Mouse (Mus musculus) hindbrain, embryonic 14.5 days (tissue): ENCODE results near the gene Dis3l2. TPM values are rescaled to one million over a fixed set of nuclear protein-coding genes. Genes with fewer than 3 reads are reported as not detected.

Experiments used
- ATAC-seq: fragments of 200-750 bp; cut with Nextera tagmentation; 2 replicates; pipeline ENCODE4 v1.8.0; 2017; ENCODE audit warnings: moderate number of reproducible peaks, mild to moderate bottlenecking, moderate TSS enrichment, moderate library complexity; ENCODE audit not compliant: low FRiP score
- DNase-seq: peaks from one replicate; pipeline ENCODE4 v3.0.0-alpha.2; 2015; ENCODE audit warnings: low spot score
- H3K27ac ChIP-seq: fragments of 300-500 bp; sonication (generic); 2 replicates; pipeline ENCODE4 v1.5.1; 2014; ENCODE audit warnings: mild to moderate bottlenecking, moderate library complexity
- H3K27me3 ChIP-seq: fragments of 300-500 bp; sonication (generic); 2 replicates; pipeline ENCODE4 v1.6.1; 2014; ENCODE audit warnings: mild to moderate bottlenecking, low read length, mixed read lengths; ENCODE audit not compliant: control insufficient read depth, insufficient read depth
- H3K36me3 ChIP-seq: fragments of 300-500 bp; sonication (generic); replicated peaks from 2 replicates; pipeline ENCODE4 v1.6.1; 2014; ENCODE audit not compliant: control insufficient read depth, insufficient read depth
- H3K4me1 ChIP-seq: fragments of 300-500 bp; sonication (generic); replicated peaks from 2 replicates; pipeline ENCODE4 v1.6.1; 2014; ENCODE audit warnings: antibody characterized with exemption, low read length, mixed read lengths; ENCODE audit not compliant: control insufficient read depth, insufficient read depth
- H3K4me2 ChIP-seq: fragments of 300-500 bp; sonication (generic); replicated peaks from 2 replicates; pipeline ENCODE4 v1.6.1; 2014; ENCODE audit warnings: mild to moderate bottlenecking, moderate library complexity
- H3K4me3 ChIP-seq: fragments of 300-500 bp; sonication (generic); replicated peaks from 2 replicates; pipeline ENCODE4 v1.5.1; 2014; ENCODE audit warnings: mild to moderate bottlenecking, low read length
- H3K9ac ChIP-seq: fragments of 300-500 bp; sonication (generic); 2 replicates; pipeline ENCODE4 v1.6.1; 2014
- H3K9me3 ChIP-seq: fragments of 300-500 bp; sonication (generic); 2 replicates; pipeline ENCODE4 v1.6.1; 2016; ENCODE audit warnings: low read length; ENCODE audit not compliant: control insufficient read depth
- WGBS: fragments of 180-500 bp; shearing (Covaris S2); extraction: QIAGEN DNeasy Blood & Tissue Kit; methylation state at CpG from one replicate; pipeline ENCODE4 v1.1.7; 2014; 5-methylcytosine and 5-hydroxymethylcytosine counted together
- polyA plus RNA-seq: library from polyadenylated mRNA; unstranded; fragments of >200 nt; fragmentation: Nextera tagmentation; extraction: Ambion mirVana; gene quantifications from 2 replicates; pipeline ENCODE4 v1.2.1, GENCODE M21; 2014

The Dis3l2 gene
- polyA plus RNA-seq, 1 experiment from 2014 or later, result 38.9 TPM

DNA sequence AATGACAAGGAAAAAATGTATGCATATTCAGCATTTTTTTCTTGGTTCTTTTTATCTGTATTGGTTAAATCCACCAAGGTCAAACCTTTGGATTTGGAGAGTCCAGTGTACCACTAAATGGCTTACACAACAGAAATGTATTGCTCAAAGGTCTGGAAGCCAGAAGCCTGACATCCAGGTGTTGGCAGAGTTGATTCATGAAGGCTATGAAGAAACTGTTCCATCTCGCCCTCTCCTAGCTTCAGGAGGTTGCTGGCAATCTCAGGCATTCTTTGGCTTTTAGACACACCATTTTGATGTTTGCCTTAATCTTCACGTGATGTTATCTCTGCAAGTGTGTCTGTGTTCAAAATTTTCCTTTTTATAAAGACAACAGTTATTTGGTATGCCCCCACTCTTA, 8.4 kb downstream of the Dis3l2 start:
- H3K36me3 ChIP-seq, result no peaks in the 10 kb centered on the region

DNA sequence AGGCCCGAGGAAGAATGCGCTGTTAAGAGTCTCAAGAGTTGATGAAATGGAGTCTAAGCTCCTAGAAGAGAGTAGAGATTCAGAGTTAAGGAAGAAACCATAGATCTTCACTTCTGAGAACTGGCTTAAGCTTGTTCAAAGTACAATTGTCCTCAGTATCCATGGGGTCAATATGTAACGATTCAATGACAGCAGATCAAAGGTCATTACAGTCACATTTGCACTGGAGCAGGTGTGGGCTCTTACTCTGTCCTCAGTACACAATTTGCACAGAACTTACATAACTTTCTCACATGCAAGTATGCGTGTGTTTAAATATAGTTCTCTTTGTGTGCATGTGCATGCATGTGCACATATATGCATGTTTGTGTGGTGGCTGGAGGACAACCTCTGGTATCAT, 9.4 kb downstream of the Dis3l2 start:
- Histone ChIP-seq H3K36me3 (no peaks in the 10 kb centered on the region), H3K4me2 (no peak overlapping the region), H3K27ac (no peak overlapping the region), H3K9ac (no peak overlapping the region), H3K27me3 (no peaks in the 10 kb centered on the region), H3K4me1 (no peaks in the 10 kb centered on the region), H3K9me3 (no peaks in the 10 kb centered on the region), H3K4me3 (no peak overlapping the region)
- DNase-seq, result no peak
- 97% methylated on average over 4 of the region's 4 CpGs for WGBS
- no peak for ATAC-seq

More for the DNA sequence above, 8.4 kb downstream of the Dis3l2 start:
- H3K27me3 ChIP-seq, result no peaks in the 10 kb centered on the region
- no peak overlapping the region for H3K27ac ChIP-seq
- ATAC-seq (no peak), DNase-seq (no peak)
- no peak overlapping the region for H3K4me3 ChIP-seq
- H3K9ac ChIP-seq, result no peak overlapping the region
- H3K4me2 ChIP-seq, result no peak overlapping the region
- H3K9me3 ChIP-seq, result no peaks in the 10 kb centered on the region
- no peaks in the 10 kb centered on the region for H3K4me1 ChIP-seq
- WGBS, result 98% methylated on average over 2 of the region's 2 CpGs

GRCm38 (mm10) chr1:86718190-86718589, 14.6 kb downstream of the Dis3l2 start:
- H3K27ac ChIP-seq, result no peak overlapping the region
- H3K4me3 ChIP-seq, result no peak overlapping the region
- no peaks in the 10 kb centered on the region for H3K4me1 ChIP-seq
- no peaks in the 10 kb centered on the region for H3K36me3 ChIP-seq
- H3K9me3 ChIP-seq, result no peaks in the 10 kb centered on the region
- ATAC-seq (no peak), DNase-seq (no peak)
- no peak overlapping the region for H3K4me2 ChIP-seq
- WGBS, result 93% methylated on average over 1 of the region's 1 CpGs
- no peak overlapping the region for H3K9ac ChIP-seq
- no peaks in the 10 kb centered on the region for H3K27me3 ChIP-seq

DNA sequence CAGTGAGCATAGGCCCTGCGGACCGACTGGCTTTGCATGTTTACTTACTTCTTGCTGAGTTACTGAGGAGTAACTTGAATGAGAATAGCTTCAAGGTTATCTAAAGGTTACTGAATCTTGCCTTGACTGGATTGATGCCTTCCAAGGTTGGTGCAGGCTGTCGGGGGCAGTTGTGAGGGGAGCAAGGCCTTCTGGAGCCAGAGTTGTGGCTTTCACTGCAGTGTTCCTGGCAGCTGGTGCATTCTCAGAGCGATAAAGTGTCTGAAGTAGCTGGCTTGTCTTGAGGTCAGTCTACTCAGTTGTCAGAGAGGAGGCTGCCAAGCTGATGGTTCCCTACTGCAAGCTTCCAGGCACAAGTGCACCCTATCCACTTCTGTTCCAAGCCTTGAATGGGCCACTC, 15.8 kb downstream of the Dis3l2 start:
- no peaks in the 10 kb centered on the region for H3K9me3 ChIP-seq
- no peaks in the 10 kb centered on the region for H3K4me1 ChIP-seq
- H3K27me3 ChIP-seq, result no peaks in the 10 kb centered on the region
- ATAC-seq (no peak), DNase-seq (no peak)
- H3K4me3 ChIP-seq, result no peak overlapping the region
- H3K36me3 ChIP-seq, result no peaks in the 10 kb centered on the region
- no peak overlapping the region for H3K4me2 ChIP-seq
- WGBS, result 90% methylated on average over 4 of the region's 4 CpGs
- no peak overlapping the region for H3K9ac ChIP-seq
- H3K27ac ChIP-seq, result no peak overlapping the region

GRCm38 (mm10) chr1:86733160-86733821, 29.7 kb downstream of the Dis3l2 start:
- no peaks in the 10 kb centered on the region for H3K27me3 ChIP-seq
- WGBS, result 85% methylated on average over 2 of the region's 2 CpGs
- ATAC-seq, result no peak

DNA sequence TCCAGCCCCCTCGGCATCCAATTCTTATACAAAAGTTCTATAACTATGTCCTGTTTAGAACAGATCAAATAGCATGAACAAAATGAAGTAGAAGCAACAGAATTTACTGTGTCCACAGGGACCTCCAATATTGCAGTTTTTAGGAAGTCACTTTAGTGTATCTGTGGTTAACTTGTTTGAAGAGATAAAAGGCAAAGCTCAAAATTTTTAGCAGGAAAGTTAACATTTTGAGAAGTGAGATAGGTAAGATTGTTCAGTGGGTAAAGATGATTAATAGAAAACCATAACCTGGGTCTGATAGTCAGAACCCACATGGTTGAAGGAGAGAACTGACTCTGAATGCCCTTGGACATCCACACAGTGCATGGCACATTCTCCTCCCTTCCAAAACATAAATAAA, 32.8 kb downstream of the Dis3l2 start:
- DNase-seq (no peak), ATAC-seq (no peak)
- Histone ChIP-seq H3K4me2 (no peak overlapping the region), H3K36me3 (no peaks in the 10 kb centered on the region), H3K4me3 (no peak overlapping the region), H3K9ac (no peak overlapping the region), H3K9me3 (peaks cover 6% of the 10 kb centered on the region; the same call in 1 of the 2 replicates), H3K4me1 (no peaks in the 10 kb centered on the region), H3K27me3 (no peaks in the 10 kb centered on the region), H3K27ac (no peak overlapping the region)
- 94% methylated on average over 1 of the region's 1 CpGs for WGBS

More at GRCm38 (mm10) chr1:86733160-86733821, 29.7 kb downstream of the Dis3l2 start:
- peaks cover 6% of the 10 kb centered on the region; the same call in 1 of the 2 replicates for H3K9me3 ChIP-seq
- H3K9ac ChIP-seq, result no peak overlapping the region
- DNase-seq, result no peak
- no peaks in the 10 kb centered on the region for H3K36me3 ChIP-seq
- H3K4me2 ChIP-seq, result no peak overlapping the region
- no peaks in the 10 kb centered on the region for H3K4me1 ChIP-seq
- no peak overlapping the region for H3K27ac ChIP-seq
- no peak overlapping the region for H3K4me3 ChIP-seq

GRCm38 (mm10) chr1:86742896-86743295, 39.3 kb downstream of the Dis3l2 start:
- peaks cover 27% of the 10 kb centered on the region for H3K36me3 ChIP-seq
- 20% methylated on average over 3 of the region's 3 CpGs for WGBS
- no peak overlapping the region for H3K27ac ChIP-seq

DNA sequence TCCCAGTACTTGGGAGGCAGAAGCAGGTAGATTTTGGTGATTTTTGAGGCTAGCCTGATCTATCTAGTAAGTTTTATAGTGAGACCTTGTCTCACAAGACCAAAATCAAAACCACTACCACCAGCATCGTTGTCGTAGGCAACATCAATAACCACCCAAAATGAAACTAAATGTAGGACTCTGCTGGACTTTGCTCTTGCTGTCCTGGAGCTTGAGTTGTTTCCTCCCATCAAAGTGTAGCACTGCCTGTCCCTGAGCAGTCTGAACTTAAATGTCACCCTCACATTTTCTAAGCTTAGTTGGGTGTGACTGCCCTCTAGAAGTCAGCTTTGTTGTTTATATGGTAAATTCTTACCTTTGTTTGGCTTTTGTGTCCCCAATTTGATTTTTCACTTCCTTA, 43.4 kb downstream of the Dis3l2 start:
- no peak overlapping the region for H3K4me2 ChIP-seq
- DNase-seq, result no peak
- H3K4me1 ChIP-seq, result no peaks in the 10 kb centered on the region; the same call in 1 of the 2 replicates
- no peak for ATAC-seq
- H3K27me3 ChIP-seq, result no peaks in the 10 kb centered on the region
- H3K36me3 ChIP-seq, result peaks cover 57% of the 10 kb centered on the region
- WGBS, result 95% methylated on average over 2 of the region's 2 CpGs
- H3K9me3 ChIP-seq, result no peaks in the 10 kb centered on the region
- H3K27ac ChIP-seq, result no peak overlapping the region
- no peak overlapping the region for H3K9ac ChIP-seq
- no peak overlapping the region for H3K4me3 ChIP-seq

More at GRCm38 (mm10) chr1:86742896-86743295, 39.3 kb downstream of the Dis3l2 start:
- DNase-seq, result no peak
- Histone ChIP-seq H3K4me1 (no peaks in the 10 kb centered on the region; the same call in 1 of the 2 replicates), H3K9me3 (no peaks in the 10 kb centered on the region), H3K4me2 (no peak overlapping the region), H3K9ac (no peak overlapping the region), H3K4me3 (no peak overlapping the region), H3K27me3 (no peaks in the 10 kb centered on the region)
- no peak for ATAC-seq

- no peak overlapping the region for H3K27ac ChIP-seq
- no peak for DNase-seq
- H3K9me3 ChIP-seq, result no peaks in the 10 kb centered on the region
- no peak overlapping the region for H3K4me3 ChIP-seq
- ATAC-seq, result no peak
- 88% methylated on average over 3 of the region's 3 CpGs for WGBS
- H3K9ac ChIP-seq, result no peak overlapping the region
- H3K4me2 ChIP-seq, result no peak overlapping the region
- H3K27me3 ChIP-seq, result no peaks in the 10 kb centered on the region
- H3K4me1 ChIP-seq, result no peaks in the 10 kb centered on the region
- peaks cover 61% of the 10 kb centered on the region for H3K36me3 ChIP-seq
These were observed 46.5 kb downstream of the Dis3l2 start for GRCm38 (mm10) chr1:86750094-86750493.

GRCm38 (mm10) chr1:86753416-86753815, 49.8 kb downstream of the Dis3l2 start:
- Histone ChIP-seq H3K27me3 (no peaks in the 10 kb centered on the region), H3K4me1 (no peaks in the 10 kb centered on the region), H3K4me3 (no peak overlapping the region), H3K27ac (no peak overlapping the region), H3K36me3 (peaks cover 50% of the 10 kb centered on the region), H3K9ac (no peak overlapping the region), H3K4me2 (no peak overlapping the region), H3K9me3 (no peaks in the 10 kb centered on the region)
- DNase-seq (no peak), ATAC-seq (no peak)
- WGBS, result 87% methylated on average over 8 of the region's 8 CpGs
